Mouse (Mus musculus): Measurements from ENCODE around the gene Klra9. TPM values are rescaled to one million over a fixed set of nuclear protein-coding genes. Genes with fewer than 3 reads are reported as not detected.

Klra9 gene
- polyA plus RNA-seq (2012; rRNA removed) = not detected in 2 replicates

GRCm38 (mm10) chr6:130193012-130193411 is at the start of gene Klra9:
Klra9 (minus strand) TSS chr6:130193112.

GRCm38 (mm10) chr6:130233222-130233621 is 40.3 kb upstream of the Klra9 start, which contains the start of gene Klra7:
Klra7 (minus strand) TSS chr6:130233322.

GRCm38 (mm10) chr6:130129798-130130197 is 63.1 kb downstream of the Klra9 start, which contains the start of gene Klra8:
Klra8 (minus strand) TSS chr6:130129898.

Other genes starting within 250 kb of the Klra9 start
- not detected in 2 replicates for gene Klra6, start 166.2 kb downstream of the Klra9 start, polyA plus RNA-seq (2012; rRNA removed)
- not detected in 2 replicates for gene Klra4, start 125.8 kb downstream of the Klra9 start, polyA plus RNA-seq (2012; rRNA removed)
- not detected in 2 replicates for gene Klra8, start 63.2 kb downstream of the Klra9 start, polyA plus RNA-seq (2012; rRNA removed)
- not detected in 2 replicates for gene Klra7, start 40.2 kb upstream of the Klra9 start, polyA plus RNA-seq (2012; rRNA removed)
- gene Klra10, start 88.8 kb upstream of the Klra9 start, polyA plus RNA-seq (2012; rRNA removed) = not detected in 2 replicates
- not detected in 2 replicates for gene Klra3, start 144.5 kb upstream of the Klra9 start, polyA plus RNA-seq (2012; rRNA removed)
- not detected in 2 replicates for gene Klra1, start 193.8 kb upstream of the Klra9 start, polyA plus RNA-seq (2012; rRNA removed)